Mouse (Mus musculus) left cerebral cortex, adult 2 months (tissue): ENCODE data around the gene Efna5. TPM values are rescaled to one million over a fixed set of nuclear protein-coding genes. Genes with fewer than 3 reads are reported as not detected.

Source experiments
- DNase-seq, 2 experiments: peaks; one replicate each; pipeline ENCODE4 v3.0.0; 2021 to 2022; ENCODE audit warnings: low spot score in 2 of 2, mixed read lengths in 1 of 2; ENCODE audit errors: extremely low spot score in 1 of 2
- H3K27ac ChIP-seq: fragments of 200-600 bp; 2 replicates; pipeline ENCODE4 v1.8.1; 2022
- H3K4me3 ChIP-seq: fragments of 200-600 bp; 2 replicates; pipeline ENCODE4 v1.8.1; 2022
- CTCF ChIP-seq: fragments of 200-600 bp; IDR thresholded peaks from 2 replicates; pipeline ENCODE4 v1.8.1; 2022; ENCODE audit warnings: antibody characterized with exemption, mild to moderate bottlenecking, moderate library complexity
- intact Hi-C: fragments of 180-260 bp; cut with DNase I; formaldehyde crosslinking; loops from one replicate; pipeline ENCODE4 v1.15.1; 2025
- total RNA-seq, 2 experiments: library from RNA; stranded (reverse); gene quantifications; 2 replicates each; pipeline ENCODE4 v1.2.3; 2021

Gene Efna5
- total RNA-seq, 2 experiments from 2014 or later, result 38.8 to 47.7 TPM

GRCm38 (mm10) chr17:62818821-62819220 is 62.3 kb downstream of the Efna5 start:
- H3K27ac ChIP-seq, result no peak overlapping the region
- DNase-seq, result no peak
- TF ChIP-seq CTCF, result no peak
- intact Hi-C loops, result no loop called here
- H3K4me3 ChIP-seq, result no peak overlapping the region

DNA sequence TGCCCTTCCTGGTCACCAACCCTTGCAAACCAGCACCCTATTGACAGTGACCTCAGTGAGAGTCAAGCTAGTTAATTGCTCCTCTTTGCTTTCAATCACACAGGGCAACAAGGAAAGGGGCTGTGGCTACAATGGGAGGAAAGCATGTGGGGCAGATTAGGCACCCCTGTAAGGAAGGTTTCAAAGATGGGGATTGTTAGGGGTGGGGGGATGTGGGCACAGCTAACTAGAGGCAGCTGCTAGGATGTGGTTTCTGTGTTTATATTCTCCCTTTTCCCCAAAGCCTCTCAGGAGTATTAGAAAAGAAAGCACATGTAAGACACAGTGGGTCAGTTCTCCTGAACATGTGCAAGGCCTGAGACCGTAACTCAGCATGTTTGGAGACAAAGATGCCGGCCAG is 62.8 kb downstream of the Efna5 start:
- no peak for DNase-seq
- Histone ChIP-seq H3K4me3 (no peak overlapping the region), H3K27ac (no peak overlapping the region)
- intact Hi-C loops, result no loop called here
- TF ChIP-seq CTCF, result no peak

DNA sequence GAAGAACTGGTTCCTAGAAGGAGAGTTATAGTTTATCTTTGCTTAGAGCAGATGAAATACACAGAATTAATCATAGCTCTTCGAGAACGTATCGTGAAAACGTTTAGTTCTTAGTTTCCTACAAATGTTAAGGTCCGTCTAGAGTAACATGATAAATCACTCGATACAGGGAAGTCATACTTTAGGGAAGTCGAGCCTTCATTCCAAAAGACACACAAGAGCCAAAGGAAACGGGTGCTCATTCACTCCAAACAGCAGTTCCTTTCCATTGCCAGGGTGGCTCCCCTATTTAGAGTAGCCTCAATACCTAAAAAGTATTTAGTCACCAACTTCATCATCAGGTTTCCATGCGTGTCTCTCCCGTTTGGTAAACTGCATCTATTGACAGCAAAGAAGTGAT is 64.2 kb downstream of the Efna5 start:
- H3K27ac ChIP-seq, result no peak overlapping the region
- H3K4me3 ChIP-seq, result no peak overlapping the region
- no peak for DNase-seq
- TF ChIP-seq CTCF, result no peak
- intact Hi-C loops, result no loop called here

- DNase-seq, result no peak
- intact Hi-C loops, result no loop called here
- Histone ChIP-seq H3K4me3 (no peak overlapping the region), H3K27ac (no peak overlapping the region)
- TF ChIP-seq CTCF, result no peak
These were observed 67.7 kb downstream of the Efna5 start for GRCm38 (mm10) chr17:62813461-62813860.

GRCm38 (mm10) chr17:62807891-62808290 is 73.2 kb downstream of the Efna5 start:
- intact Hi-C loops, result no loop called here
- DNase-seq, result no peak
- no peak for TF ChIP-seq CTCF

GRCm38 (mm10) chr17:62806646-62807045 is 74.5 kb downstream of the Efna5 start:
- TF ChIP-seq CTCF, result no peak
- no peak for DNase-seq
- intact Hi-C loops, result no loop called here
- H3K27ac ChIP-seq, result no peak overlapping the region
- no peak overlapping the region for H3K4me3 ChIP-seq

More at GRCm38 (mm10) chr17:62807891-62808290, 73.2 kb downstream of the Efna5 start:
- Histone ChIP-seq H3K27ac (no peak overlapping the region), H3K4me3 (no peak overlapping the region)

- no peak overlapping the region for H3K4me3 ChIP-seq
- no peak overlapping the region for H3K27ac ChIP-seq
- no peak for TF ChIP-seq CTCF
- intact Hi-C loops, result no loop called here
- no peak for DNase-seq
These were observed 78.4 kb downstream of the Efna5 start for GRCm38 (mm10) chr17:62802748-62803147.

- no peak for DNase-seq
- intact Hi-C loops, result no loop called here
- Histone ChIP-seq H3K27ac (no peak overlapping the region), H3K4me3 (no peak overlapping the region)
- TF ChIP-seq CTCF, result no peak
These were observed 83.8 kb downstream of the Efna5 start for GRCm38 (mm10) chr17:62797272-62797671.

GRCm38 (mm10) chr17:62789291-62790290 is 91.5 kb downstream of the Efna5 start:
- no peak for DNase-seq
- TF ChIP-seq CTCF, result no peak
- no peak overlapping the region for H3K27ac ChIP-seq
- H3K4me3 ChIP-seq, result no peak overlapping the region
- intact Hi-C loops, result loop anchor here (10.0 kb wide), 1 partner anchor 135 kb away; no protein-coding TSS in a partner anchor

DNA sequence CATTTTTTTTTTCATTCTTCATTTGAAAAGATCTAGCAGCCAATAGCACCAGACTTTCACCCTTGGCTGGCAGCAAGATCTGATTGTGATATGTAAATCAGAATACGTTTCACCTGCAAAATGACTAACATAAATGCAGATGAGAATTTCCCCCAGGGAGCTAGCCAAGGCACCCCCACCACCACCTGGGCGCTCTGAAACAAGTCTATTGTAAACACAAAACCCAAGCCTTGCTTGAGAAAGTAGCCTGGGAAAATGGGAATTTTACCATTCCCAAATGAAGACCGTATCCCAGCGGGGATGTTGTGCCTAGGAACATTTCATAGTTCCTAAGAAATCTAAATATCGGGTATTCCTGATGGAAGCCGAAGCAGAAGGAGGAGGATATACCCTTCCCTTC is 92.3 kb downstream of the Efna5 start:
- intact Hi-C loops, result loop anchor here (10.0 kb wide), 1 partner anchor 134 kb away; no protein-coding TSS in a partner anchor
- Histone ChIP-seq H3K4me3 (no peak overlapping the region), H3K27ac (no peak overlapping the region)
- TF ChIP-seq CTCF, result no peak
- no peak for DNase-seq

- no peak overlapping the region for H3K27ac ChIP-seq
- intact Hi-C loops, result loop anchor here (10.0 kb wide), 1 partner anchor 133 kb away; no protein-coding TSS in a partner anchor
- H3K4me3 ChIP-seq, result no peak overlapping the region
- no peak for DNase-seq
- no peak for TF ChIP-seq CTCF
These were observed 93.3 kb downstream of the Efna5 start for GRCm38 (mm10) chr17:62787855-62788254.

DNA sequence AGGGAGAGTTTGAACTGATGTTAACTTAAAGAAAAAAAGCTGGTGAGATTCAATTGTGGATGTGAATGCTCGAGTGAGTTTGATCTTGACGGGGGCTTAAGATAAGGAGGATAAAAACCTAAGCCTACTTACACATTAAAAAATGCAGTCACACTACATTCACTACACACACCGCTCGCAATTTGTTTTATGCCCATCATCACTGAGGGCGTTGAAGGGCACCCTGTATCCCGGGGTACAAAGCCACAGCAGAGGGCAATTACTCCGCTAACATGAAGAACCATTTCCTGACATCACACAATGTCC is 94.6 kb downstream of the Efna5 start:
- DNase-seq, result no peak
- no peak for TF ChIP-seq CTCF
- Histone ChIP-seq H3K4me3 (no peak overlapping the region), H3K27ac (no peak overlapping the region)
- intact Hi-C loops, result loop anchor here (10.0 kb wide), 1 partner anchor 132 kb away; no protein-coding TSS in a partner anchor
